Mouse (Mus musculus) kidney, postnatal 0 days (tissue): ENCODE results near the gene Odf3b. TPM values are rescaled to one million over a fixed set of nuclear protein-coding genes. Genes with fewer than 3 reads are reported as not detected.

Experiments
- ATAC-seq: fragments of 200-750 bp; cut with Nextera tagmentation; replicated peaks from 2 replicates; pipeline ENCODE4 v1.8.0; 2017; ENCODE audit warnings: low read depth, moderate number of reproducible peaks, moderate TSS enrichment, moderate library complexity; ENCODE audit not compliant: low FRiP score
- DNase-seq: peaks from one replicate; pipeline ENCODE4 v3.0.0-alpha.2; 2016; ENCODE audit warnings: low spot score
- H3K27ac ChIP-seq: fragments of 300-500 bp; sonication (generic); 2 replicates; pipeline ENCODE4 v1.5.1; 2014; ENCODE audit warnings: mild to moderate bottlenecking
- H3K27me3 ChIP-seq: fragments of 300-500 bp; sonication (generic); 2 replicates; pipeline ENCODE4 v1.6.1; 2014; ENCODE audit warnings: low read length, mixed read lengths; ENCODE audit not compliant: insufficient read depth
- H3K36me3 ChIP-seq: fragments of 300-500 bp; sonication (generic); 2 replicates; pipeline ENCODE4 v1.6.1; 2014; ENCODE audit warnings: low read length, mixed read lengths; ENCODE audit not compliant: insufficient read depth
- H3K4me1 ChIP-seq: fragments of 300-500 bp; sonication (generic); replicated peaks from 2 replicates; pipeline ENCODE4 v1.6.1; 2014; ENCODE audit warnings: antibody characterized with exemption, low read length, mixed read lengths; ENCODE audit not compliant: insufficient read depth
- H3K4me2 ChIP-seq: fragments of 300-500 bp; sonication (generic); 2 replicates; pipeline ENCODE4 v1.6.1; 2014; ENCODE audit warnings: mild to moderate bottlenecking, low read length, moderate library complexity, mixed read lengths
- H3K4me3 ChIP-seq: fragments of 300-500 bp; sonication (generic); replicated peaks from 2 replicates; pipeline ENCODE4 v1.5.1; 2014; ENCODE audit warnings: low read depth, low read length
- H3K9ac ChIP-seq: fragments of 300-500 bp; sonication (generic); 2 replicates; pipeline ENCODE4 v1.6.1; 2014; ENCODE audit warnings: low read depth, low read length
- H3K9me3 ChIP-seq: fragments of 300-500 bp; sonication (generic); replicated peaks from 2 replicates; pipeline ENCODE4 v1.6.1; 2016; ENCODE audit warnings: low read length, inconsistent platforms, mixed read lengths
- CTCF ChIP-seq: IDR thresholded peaks from 2 replicates; pipeline ENCODE4 v1.5.1; 2016; ENCODE audit warnings: antibody characterized with exemption, low read depth, mild to moderate bottlenecking, moderate library complexity
- WGBS: fragments of 180-500 bp; shearing (Covaris S2); extraction: QIAGEN DNeasy Blood & Tissue Kit; methylation state at CpG from one replicate; pipeline ENCODE4 v1.1.7; 2014; 5-methylcytosine and 5-hydroxymethylcytosine counted together
- polyA plus RNA-seq: library from polyadenylated mRNA; unstranded; fragments of >200 nt; fragmentation: Nextera tagmentation; extraction: Ambion mirVana; gene quantifications from 2 replicates; pipeline ENCODE4 v1.2.1, GENCODE M21; 2015

Gene Odf3b
- polyA plus RNA-seq, 1 experiment from 2014 or later: 0.68 TPM

DNA sequence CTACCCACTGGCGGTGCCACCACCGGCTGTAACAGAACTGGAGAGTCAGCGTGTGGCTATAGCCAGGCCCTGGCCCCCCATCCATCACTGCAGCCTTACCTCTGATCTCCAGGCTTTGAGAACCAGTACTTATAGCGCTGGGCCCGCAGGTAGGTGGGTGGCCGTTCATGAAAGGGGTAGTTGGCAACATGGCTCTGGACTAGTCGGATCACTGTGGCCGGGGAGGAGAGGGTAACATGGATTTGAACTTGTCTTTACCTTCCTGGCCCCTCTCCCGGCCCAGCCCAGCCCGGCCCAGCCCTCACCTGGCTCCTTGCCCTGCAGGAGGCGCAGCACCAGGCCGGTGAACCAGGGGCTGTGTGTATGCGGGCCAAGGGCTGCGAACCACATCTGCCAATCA, 27.0 kb downstream of the Odf3b start:
- H3K4me1 ChIP-seq: no peaks in the 10 kb centered on the region; the same call in 1 of the 2 replicates
- no peak overlapping the region for H3K27ac ChIP-seq
- peaks cover 31% of the 10 kb centered on the region for H3K36me3 ChIP-seq
- no peak overlapping the region for H3K9ac ChIP-seq
- TF ChIP-seq CTCF: no peak
- H3K9me3 ChIP-seq: no peaks in the 10 kb centered on the region
- H3K4me3 ChIP-seq: no peak overlapping the region
- ATAC-seq (no peak), DNase-seq (no peak)
- H3K4me2 ChIP-seq: no peak overlapping the region
- WGBS: 94% methylated on average over 14 of the region's 14 CpGs
- no peaks in the 10 kb centered on the region for H3K27me3 ChIP-seq

DNA sequence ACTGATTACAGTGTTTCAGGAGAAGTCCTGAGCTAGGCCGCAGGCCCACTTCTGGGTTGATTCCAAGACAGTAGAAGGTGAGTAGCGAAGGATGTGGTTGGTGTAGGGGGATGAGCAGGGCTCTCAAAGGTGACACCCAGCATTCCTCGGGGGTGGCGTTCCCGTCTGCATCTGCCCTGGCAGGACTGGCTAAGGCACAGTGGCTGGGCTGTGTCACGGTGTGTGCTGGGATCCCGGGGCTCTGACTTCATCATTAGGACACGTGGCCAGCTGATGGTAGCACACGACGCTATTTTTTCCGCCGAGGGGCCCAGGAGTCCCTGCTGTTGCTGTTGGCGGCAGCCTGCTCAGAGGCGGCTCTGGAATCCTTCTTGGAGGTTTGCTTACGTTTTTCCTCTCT, 27.8 kb downstream of the Odf3b start:
- ATAC-seq (no peak), DNase-seq (no peak)
- Histone ChIP-seq H3K27me3 (no peaks in the 10 kb centered on the region), H3K27ac (no peak overlapping the region), H3K9me3 (no peaks in the 10 kb centered on the region), H3K9ac (no peak overlapping the region), H3K4me2 (no peak overlapping the region), H3K4me3 (no peak overlapping the region), H3K4me1 (no peaks in the 10 kb centered on the region; the same call in 1 of the 2 replicates), H3K36me3 (peaks cover 31% of the 10 kb centered on the region)
- TF ChIP-seq CTCF: no peak
- 92% methylated on average over 15 of the region's 15 CpGs for WGBS

DNA sequence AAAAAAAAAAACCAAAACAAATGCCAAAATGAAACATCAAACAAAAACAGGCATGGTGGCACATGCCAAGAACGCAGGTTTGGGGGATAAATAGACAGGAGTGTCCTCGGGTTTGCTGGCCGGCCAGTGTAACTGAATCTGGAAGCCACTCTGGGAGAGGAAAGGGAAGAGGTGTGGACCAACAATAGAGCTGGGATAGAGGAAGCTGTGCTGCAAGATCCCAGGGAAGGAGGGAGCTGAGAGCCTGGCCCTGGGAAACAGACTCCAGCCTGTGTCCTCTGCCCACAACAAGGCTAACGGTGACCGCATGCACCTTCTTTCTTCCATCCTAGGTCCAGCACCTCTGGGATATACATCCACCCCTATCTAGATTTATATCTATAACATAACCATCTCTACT, 28.6 kb downstream of the Odf3b start:
- H3K4me1 ChIP-seq: no peaks in the 10 kb centered on the region; the same call in 1 of the 2 replicates
- DNase-seq (peak; percentile 22), ATAC-seq (no peak)
- no peak overlapping the region for H3K27ac ChIP-seq
- H3K9ac ChIP-seq: no peak overlapping the region
- H3K27me3 ChIP-seq: no peaks in the 10 kb centered on the region
- H3K4me3 ChIP-seq: no peak overlapping the region
- TF ChIP-seq CTCF: no peak
- H3K4me2 ChIP-seq: no peak overlapping the region
- no peaks in the 10 kb centered on the region for H3K9me3 ChIP-seq
- WGBS: 74% methylated on average over 5 of the region's 5 CpGs
- H3K36me3 ChIP-seq: peaks cover 31% of the 10 kb centered on the region

DNA sequence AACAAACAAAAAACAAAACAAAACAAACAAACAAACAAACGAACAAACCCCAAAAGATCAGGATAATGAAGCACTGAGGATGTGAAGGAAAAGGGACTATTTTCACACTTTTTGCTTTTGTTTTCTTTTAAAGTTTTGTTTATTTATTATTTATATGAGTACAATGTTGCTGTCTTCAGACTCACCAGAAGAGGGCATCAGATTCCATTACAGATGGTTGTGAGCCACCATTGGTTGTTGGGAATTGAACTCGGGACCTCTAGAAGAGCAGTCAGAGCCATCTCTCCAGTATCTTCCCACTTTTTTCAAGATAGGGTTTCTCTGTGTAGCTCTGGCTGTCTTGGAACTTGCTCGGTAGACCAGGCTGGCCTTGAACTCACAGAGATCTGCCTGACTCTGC, 35.8 kb downstream of the Odf3b start:
- Histone ChIP-seq H3K4me1 (no peaks in the 10 kb centered on the region), H3K9me3 (no peaks in the 10 kb centered on the region), H3K27me3 (no peaks in the 10 kb centered on the region), H3K4me2 (no peak overlapping the region), H3K9ac (no peak overlapping the region), H3K36me3 (no peaks in the 10 kb centered on the region), H3K4me3 (no peak overlapping the region), H3K27ac (no peak overlapping the region)
- WGBS: 90% methylated on average over 3 of the region's 3 CpGs
- peak; percentile 50 for TF ChIP-seq CTCF
- no peak for DNase-seq
- ATAC-seq: no peak

DNA sequence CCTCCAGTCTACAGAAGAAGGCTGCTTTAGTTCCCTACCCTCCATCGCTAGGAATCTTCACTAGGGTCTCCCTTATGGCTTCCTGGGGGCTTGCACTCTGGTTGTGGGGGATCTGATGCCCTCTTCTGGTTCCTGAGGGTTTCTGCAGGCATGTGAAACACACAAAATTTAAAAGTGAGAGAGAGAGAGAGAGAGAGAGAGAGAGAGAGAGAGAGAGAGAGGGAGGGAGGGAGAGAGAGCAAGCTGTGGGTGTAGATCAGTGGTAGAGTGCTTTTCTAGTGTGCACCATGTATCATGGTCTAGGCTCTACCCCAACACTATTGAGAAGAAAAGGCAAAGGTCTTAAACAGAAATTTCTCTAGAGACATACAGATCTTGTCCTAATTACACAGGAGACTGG, 37.4 kb downstream of the Odf3b start:
- H3K27me3 ChIP-seq: no peaks in the 10 kb centered on the region
- no peak overlapping the region for H3K27ac ChIP-seq
- no peak overlapping the region for H3K9ac ChIP-seq
- H3K4me2 ChIP-seq: no peak overlapping the region
- no peaks in the 10 kb centered on the region for H3K9me3 ChIP-seq
- no peaks in the 10 kb centered on the region for H3K36me3 ChIP-seq
- no peak for DNase-seq
- no peak for ATAC-seq
- no peak overlapping the region for H3K4me3 ChIP-seq
- H3K4me1 ChIP-seq: no peaks in the 10 kb centered on the region
- TF ChIP-seq CTCF: peak; percentile 24; the same call in 1 of the 2 replicates
- WGBS: 19% methylated on average over 1 of the region's 1 CpGs

DNA sequence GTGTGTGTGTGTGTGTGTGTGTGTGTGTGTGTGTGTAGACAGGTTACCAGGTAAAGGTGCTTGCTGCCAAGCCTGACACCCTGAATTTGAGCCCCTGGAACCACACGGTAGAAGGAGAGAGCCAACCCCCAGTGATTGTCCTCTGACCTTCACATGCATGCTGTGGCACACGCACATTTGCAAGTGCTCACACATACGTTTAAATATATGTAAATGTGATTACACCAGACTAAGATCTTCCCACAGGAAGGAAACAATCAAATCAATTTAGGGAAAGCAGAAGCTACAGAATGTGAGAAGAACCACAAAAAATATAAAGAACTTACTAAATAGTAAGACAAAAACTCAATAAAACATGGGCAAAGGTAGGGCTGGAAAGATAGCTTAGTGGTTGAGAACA, 38.9 kb downstream of the Odf3b start:
- Histone ChIP-seq H3K27me3 (no peaks in the 10 kb centered on the region), H3K9me3 (no peaks in the 10 kb centered on the region), H3K4me2 (no peak overlapping the region), H3K4me3 (no peak overlapping the region), H3K36me3 (no peaks in the 10 kb centered on the region), H3K9ac (no peak overlapping the region), H3K27ac (no peak overlapping the region), H3K4me1 (no peaks in the 10 kb centered on the region)
- WGBS: 83% methylated on average over 3 of the region's 3 CpGs
- DNase-seq: no peak
- TF ChIP-seq CTCF: no peak
- ATAC-seq: no peak

DNA sequence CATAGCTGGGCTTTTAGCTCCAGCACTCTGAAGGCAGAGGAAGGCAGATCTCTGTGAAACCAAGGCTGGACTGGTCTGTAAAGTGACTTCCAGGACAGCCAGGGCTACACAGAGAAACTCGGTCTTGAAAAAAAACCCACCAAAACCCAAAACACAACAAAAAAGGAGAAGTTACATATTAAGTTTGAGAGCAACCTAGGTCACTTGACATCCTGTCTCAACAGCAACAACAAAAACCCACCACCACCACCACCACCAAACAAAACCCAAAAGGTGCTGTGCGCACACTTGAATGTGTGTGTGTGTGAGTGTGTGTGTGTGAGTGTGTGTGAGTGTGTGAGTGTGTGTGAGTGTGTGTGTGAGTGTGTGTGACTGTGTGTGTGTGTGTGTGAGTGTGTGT, 39.4 kb downstream of the Odf3b start:
- Histone ChIP-seq H3K27me3 (no peaks in the 10 kb centered on the region), H3K4me2 (no peak overlapping the region), H3K27ac (no peak overlapping the region), H3K4me1 (no peaks in the 10 kb centered on the region), H3K9me3 (no peaks in the 10 kb centered on the region), H3K4me3 (no peak overlapping the region), H3K36me3 (no peaks in the 10 kb centered on the region), H3K9ac (no peak overlapping the region)
- TF ChIP-seq CTCF: no peak
- DNase-seq: no peak
- no peak for ATAC-seq
- WGBS: 88% methylated on average over 2 of the region's 2 CpGs
